Mouse (Mus musculus): ENCODE measurements at regions not wholly inside any gene's neighbourhood (a gene's known extent, or its start where the extent isn't known, plus 50 kb on each side); places are given as distances from the start of the nearest gene placed in this dataset.

- no peak for TF ChIP-seq CTCF (conservative IDR thresholded peaks at IDR 0.05; ENCODE audit: low read length)
- TF ChIP-seq NANOG (IDR thresholded peaks at IDR 0.05; ENCODE audit: borderline replicate concordance, low read length), result no peak
These were observed 229.5 kb upstream of the Arrdc4 start for GRCm38 (mm10) chr7:68978576-68978975.
